8 mouse cellular contexts compared by ENCODE assay signal in genomic region chr9:96669877-96670276, GRCm38 (mm10). TPM values are rescaled to one million over a fixed set of nuclear protein-coding genes. Genes with fewer than 3 reads are reported as not detected.
A peak's percentile ranks its signal among the peaks of the same experiment; 100 is the strongest.
DNase-seq lines count a peak whose midpoint lies in the region; ATAC-seq and TF ChIP-seq lines count a peak whose summit lies in the region.

No protein-coding gene starts in this region.

- H3K4me3 ChIP-seq in bone marrow macrophage, adult 2 months (ENCODE audit: insufficient read depth, low read length), result peak overlapping the region; percentile 33; the same call in 1 of the 2 replicates
- no peak overlapping the region for H3K4me3 ChIP-seq in embryonic fibroblast, embryonic 13.5 days (ENCODE audit: insufficient read depth, low read length)
- peak overlapping the region; percentile 34; the same call in 1 of the 2 replicates for H3K4me3 ChIP-seq in kidney, embryonic 14.5 days (ENCODE audit: low read length)
- peak overlapping the region; percentile 41 for H3K4me3 ChIP-seq in limb, embryonic 15.5 days

- H3K27me3 ChIP-seq in kidney, embryonic 14.5 days (ENCODE audit: control insufficient read depth, insufficient read depth, low read length), result no peaks in the 10 kb centered on the region
- H3K27me3 ChIP-seq in limb, embryonic 15.5 days, result no peaks in the 10 kb centered on the region

- no peaks in the 10 kb centered on the region for H3K9me3 ChIP-seq in kidney, embryonic 14.5 days (ENCODE audit: control insufficient read depth, low read length)
- H3K9me3 ChIP-seq in limb, embryonic 15.5 days, result no peaks in the 10 kb centered on the region

- peak overlapping the region; percentile 42; the same call in 1 of the 2 replicates for H3K9ac ChIP-seq in kidney, embryonic 14.5 days (ENCODE audit: low read depth, low read length)
- no peak overlapping the region for H3K9ac ChIP-seq in limb, embryonic 15.5 days

- no peaks in the 10 kb centered on the region for H3K36me3 ChIP-seq in kidney, embryonic 14.5 days (ENCODE audit: control insufficient read depth, insufficient read depth, low read length)
- H3K36me3 ChIP-seq in limb, embryonic 15.5 days, result no peaks in the 10 kb centered on the region

- peak; percentile 96 for DNase-seq in A20 (ENCODE audit: low read depth, low spot score)
- peak; percentile 94 for DNase-seq in heart, adult 9 months (ENCODE audit: low spot score in 2 of 2)
- peak; percentile 81 to 86 for DNase-seq in monocyte, adult 2 months (ENCODE audit: low read depth in 1 of 2, low spot score in 2 of 2)
- peak; percentile 93 to 94 for DNase-seq in spleen, postnatal 36 days (ENCODE audit: low spot score in 2 of 2)

- 0 out of 2 replicates have a peak, but pooled peaks cover 3% of the 10 kb centered on the region for H3K4me1 ChIP-seq in bone marrow macrophage, adult 2 months (ENCODE audit: control insufficient read depth, insufficient read depth, low read length)
- peaks cover 2% of the 10 kb centered on the region; the same call in 1 of the 2 replicates for H3K4me1 ChIP-seq in embryonic fibroblast, embryonic 13.5 days (ENCODE audit: control insufficient read depth, insufficient read depth, low read length)
- no peaks in the 10 kb centered on the region for H3K4me1 ChIP-seq in kidney, embryonic 14.5 days (ENCODE audit: control insufficient read depth, insufficient read depth, low read length)
- H3K4me1 ChIP-seq in limb, embryonic 15.5 days, result peaks cover 3% of the 10 kb centered on the region; the same call in 1 of the 2 replicates

- TF ChIP-seq POLR2A in bone marrow macrophage, adult 2 months (IDR thresholded peaks at IDR 0.05; ENCODE audit: borderline replicate concordance, low read depth, low read length), result no peak
- peak; percentile 83 for TF ChIP-seq POLR2A in embryonic fibroblast, embryonic 13.5 days (IDR thresholded peaks at IDR 0.05; ENCODE audit: low read depth, low read length)

- H3K27ac ChIP-seq in bone marrow macrophage, adult 2 months (ENCODE audit: insufficient read depth, low read depth, low read length), result peak overlapping the region; percentile 26
- peak overlapping the region; percentile 34; the same call in 1 of the 2 replicates for H3K27ac ChIP-seq in embryonic fibroblast, embryonic 13.5 days (ENCODE audit: insufficient read depth, low read length)
- H3K27ac ChIP-seq in kidney, embryonic 14.5 days (ENCODE audit: low read depth, low read length), result no peak overlapping the region
- peak overlapping the region; percentile 51; the same call in 1 of the 2 replicates for H3K27ac ChIP-seq in limb, embryonic 15.5 days

- peak overlapping the region; percentile 49 for H3K4me2 ChIP-seq in kidney, embryonic 14.5 days (replicated peaks; ENCODE audit: low read depth, low read length)
- peak overlapping the region; percentile 64 for H3K4me2 ChIP-seq in limb, embryonic 15.5 days

- ATAC-seq in kidney, embryonic 14.5 days (ENCODE audit: low FRiP score, low TSS enrichment), result peak; percentile 100
- peak; percentile 100 for ATAC-seq in limb, embryonic 15.5 days (ENCODE audit: insufficient number of reproducible peaks, low FRiP score, low TSS enrichment, low read depth)

- TF ChIP-seq CTCF in bone marrow macrophage, adult 2 months (IDR thresholded peaks at IDR 0.05; ENCODE audit: low read depth, low read length), result peak; percentile 75
- TF ChIP-seq CTCF in embryonic fibroblast, embryonic 13.5 days (IDR thresholded peaks at IDR 0.05; ENCODE audit: borderline replicate concordance, insufficient read depth, low read length), result peak; percentile 71

- WGBS in kidney, embryonic 14.5 days, result 2% methylated on average over 15 of the region's 15 CpGs
- 3% methylated on average over 15 of the region's 15 CpGs for WGBS in limb, embryonic 15.5 days

RNA-seq across cellular contexts. Expression of gene Rasa2, which starts 38.5 kb away (rescaled TPM):
- 5.2 and 6.0 TPM in 2 replicates for polyA plus RNA-seq in bone marrow macrophage, adult 2 months (2012; ENCODE audit: insufficient read depth, insufficient read length, missing spikeins)
- polyA plus RNA-seq in embryonic fibroblast, embryonic 13.5 days (2011; ENCODE audit: insufficient read length, low read depth, missing spikeins), result 23.1 and 26.2 TPM in 2 replicates
- 14.5 and 18.9 TPM in 2 replicates for polyA plus RNA-seq in kidney, embryonic 14.5 days (2014; fragmentation: Nextera tagmentation; extraction: Ambion mirVana)
- 17.4 and 19.8 TPM in 2 replicates for polyA plus RNA-seq in limb, embryonic 15.5 days (2015; fragmentation: Nextera tagmentation; extraction: Ambion mirVana)
